Mouse (Mus musculus): ENCODE results near the gene Gm20914. TPM values are rescaled to one million over a fixed set of nuclear protein-coding genes. Genes with fewer than 3 reads are reported as not detected.
"Not testable (repeated sequence)": the region's sequence is repeated elsewhere in the genome, so short reads cannot be mapped to it uniquely, and the experiment has no call there.

Gene Gm20914
- polyA plus RNA-seq (2015; fragmentation: Nextera tagmentation; extraction: Ambion mirVana) = not detected in 2 replicates

DNA sequence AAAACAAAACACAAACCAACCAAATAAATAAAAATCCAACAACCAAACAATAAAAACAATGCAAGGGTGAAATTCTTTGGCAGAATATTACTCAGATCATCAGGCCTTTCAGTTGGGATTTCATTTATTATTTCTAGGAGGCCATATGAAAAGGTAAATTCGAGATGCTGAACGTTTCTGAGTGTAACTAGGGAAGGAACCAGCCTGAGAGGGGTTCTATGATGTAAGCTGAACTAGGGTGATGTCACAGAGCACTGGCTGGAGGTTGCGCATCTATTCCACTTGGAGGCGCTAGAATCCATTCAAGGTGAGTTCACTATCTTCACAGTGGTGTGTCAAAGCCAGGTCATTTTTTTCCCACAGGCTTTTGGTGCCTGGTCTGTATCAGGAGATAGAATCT lies at the start of gene Gm20914:
TSS of gene Gm20914 (plus strand) at position 301 of the 400 bp plus-strand sequence.
- H3K27me3 ChIP-seq (ENCODE audit: control insufficient read depth, insufficient read depth, low read length); H3K9ac ChIP-seq (ENCODE audit: low read length); H3K4me1 ChIP-seq (ENCODE audit: control insufficient read depth, insufficient read depth, low read length); H3K4me3 ChIP-seq (ENCODE audit: low read length); H3K4me2 ChIP-seq (ENCODE audit: low read depth, low read length); H3K9me3 ChIP-seq (replicated peaks; ENCODE audit: control insufficient read depth, low read length); H3K36me3 ChIP-seq (ENCODE audit: control insufficient read depth, insufficient read depth); H3K27ac ChIP-seq (ENCODE audit: low read length); ATAC-seq (replicated peaks; ENCODE audit: extremely low read depth, insufficient read depth, low FRiP score): not testable (repeated sequence)
- WGBS = no CpG with 5 or more reads among the region's 4 CpGs

Other genes with a start within 250 kb of the Gm20914 start
- gene Gm21854, start 69.0 kb upstream of the Gm20914 start, polyA plus RNA-seq (2015; fragmentation: Nextera tagmentation; extraction: Ambion mirVana) = not detected in 2 replicates
- not detected in 2 replicates for gene Gm28171, start 67.4 kb downstream of the Gm20914 start, polyA plus RNA-seq (2015; fragmentation: Nextera tagmentation; extraction: Ambion mirVana)
- not detected in 2 replicates for gene Gm21778, start 216.5 kb downstream of the Gm20914 start, polyA plus RNA-seq (2015; fragmentation: Nextera tagmentation; extraction: Ambion mirVana)

Measured in heart, embryonic 16.5 days (tissue).